Mouse (Mus musculus) heart, adult 2 months (tissue): ENCODE results near the gene Tnni3.

Source experiments
- CTCF ChIP-seq: fragments of 200-600 bp; IDR thresholded peaks from 2 replicates; pipeline ENCODE4 v1.8.1; 2022; ENCODE audit warnings: antibody characterized with exemption, mild to moderate bottlenecking, moderate library complexity
- POLR2A ChIP-seq: fragments of 200-500 bp; IDR thresholded peaks from 2 replicates; pipeline ENCODE4 v1.6.1; 2011; ENCODE audit warnings: mild to moderate bottlenecking, low read depth, low read length, control low read depth; ENCODE audit not compliant: insufficient read depth

- TF ChIP-seq CTCF (no peak), POLR2A (no peak)
Observed at GRCm38 (mm10) chr7:4513829-4514712, 10.0 kb downstream of the Tnni3 start.
